In the genomic region with DNA sequence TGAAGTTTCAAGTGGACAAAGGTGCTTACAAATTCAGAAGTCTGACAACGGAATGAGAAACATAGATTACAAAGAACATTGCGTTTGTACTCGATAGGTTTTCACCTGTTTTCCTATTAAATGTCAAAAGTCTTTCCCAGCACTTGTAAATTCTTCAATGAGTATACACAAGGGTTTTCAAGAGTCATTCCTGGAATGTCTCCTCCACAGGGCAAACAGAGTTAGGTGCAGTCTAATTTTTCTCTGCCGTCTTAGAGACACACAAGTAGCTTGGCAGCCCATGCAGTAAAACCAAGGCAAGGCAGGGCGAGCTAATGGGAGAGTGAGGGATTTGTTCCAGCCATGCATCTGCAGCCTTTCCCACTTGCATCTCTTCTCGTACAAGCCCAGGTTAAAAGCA, we compare ENCODE assay signal across 17 mouse cellular contexts.
"Had no signal": no experiment of that assay in that cellular context is flagged by ENCODE, and none has a peak within 500 bp of the region (broad histone marks: within the 10 kb centered on the region; RNA-seq: fewer than 3 reads in every experiment).

No protein-coding gene starts in this region.

- ATAC-seq: hindbrain, embryonic 16.5 days; intestine, postnatal 0 days had no signal

- H3K4me2 ChIP-seq: kidney, embryonic 15.5 days; limb, embryonic 12.5 days; limb, embryonic 15.5 days; liver, embryonic 13.5 days; midbrain, embryonic 11.5 days; stomach, embryonic 15.5 days had no signal

- H3K9ac ChIP-seq: kidney, embryonic 15.5 days; limb, embryonic 12.5 days; limb, embryonic 15.5 days; liver, embryonic 13.5 days; stomach, embryonic 15.5 days had no signal

- H3K27me3 ChIP-seq: kidney, embryonic 15.5 days; limb, embryonic 12.5 days; limb, embryonic 15.5 days; liver, embryonic 13.5 days; stomach, embryonic 15.5 days had no signal

- DNase-seq: kidney, adult 8-10 months; kidney, postnatal 10 days; kidney, postnatal 36 days; layer of hippocampus, postnatal 36 days; left cerebral cortex, postnatal 4 days; liver, embryonic 13.5 days; midbrain, embryonic 14.5 days; right cerebral cortex, postnatal 4 days; thymus, postnatal 14 days; thymus, postnatal 4 days had no signal

- H3K4me3 ChIP-seq: kidney, embryonic 15.5 days; limb, embryonic 12.5 days; limb, embryonic 15.5 days; liver, embryonic 13.5 days; stomach, embryonic 15.5 days had no signal

- H3K36me3 ChIP-seq: kidney, embryonic 15.5 days; limb, embryonic 12.5 days; limb, embryonic 15.5 days; liver, embryonic 13.5 days; stomach, embryonic 15.5 days had no signal

- H3K27ac ChIP-seq: kidney, embryonic 15.5 days; limb, embryonic 12.5 days; limb, embryonic 15.5 days; liver, embryonic 13.5 days; stomach, embryonic 15.5 days had no signal

- H3K9me3 ChIP-seq: kidney, embryonic 15.5 days; limb, embryonic 12.5 days; limb, embryonic 15.5 days; liver, embryonic 13.5 days; stomach, embryonic 15.5 days had no signal

- H3K4me1 ChIP-seq: limb, embryonic 15.5 days; liver, embryonic 13.5 days had no signal
